Mouse (Mus musculus) liver, adult (tissue): ENCODE results near the gene Ramp1.

Experiments
- GATA4 ChIP-seq: IDR thresholded peaks from 2 replicates; pipeline ENCODE4 v1.6.1; 2014; ENCODE audit warnings: mild to moderate bottlenecking, low read length; ENCODE audit not compliant: insufficient replicate concordance

Ramp1 gene

GRCm38 (mm10) chr1:91215264-91215663 is 35.6 kb downstream of the Ramp1 start:
- TF ChIP-seq GATA4, result no peak

GRCm38 (mm10) chr1:91215981-91216380 is 36.4 kb downstream of the Ramp1 start:
- no peak for TF ChIP-seq GATA4

- TF ChIP-seq GATA4, result no peak
These were observed 37.1 kb downstream of the Ramp1 start for GRCm38 (mm10) chr1:91216504-91217267.

GRCm38 (mm10) chr1:91219641-91220321 is 40.2 kb downstream of the Ramp1 start:
- TF ChIP-seq GATA4, result no peak

GRCm38 (mm10) chr1:91220322-91220672 is 40.7 kb downstream of the Ramp1 start:
- TF ChIP-seq GATA4, result no peak

- TF ChIP-seq GATA4, result no peak
These were observed 46.9 kb downstream of the Ramp1 start for GRCm38 (mm10) chr1:91226562-91226961.

GRCm38 (mm10) chr1:91227381-91228054 is 47.9 kb downstream of the Ramp1 start:
- no peak for TF ChIP-seq GATA4

- TF ChIP-seq GATA4, result no peak
These were observed 51.5 kb downstream of the Ramp1 start for GRCm38 (mm10) chr1:91231142-91231541.

- TF ChIP-seq GATA4, result no peak
These were observed 52.3 kb downstream of the Ramp1 start for GRCm38 (mm10) chr1:91231896-91232295.

GRCm38 (mm10) chr1:91235395-91235794 is 55.8 kb downstream of the Ramp1 start:
- no peak for TF ChIP-seq GATA4

GRCm38 (mm10) chr1:91237676-91238075 is 58.1 kb downstream of the Ramp1 start:
- TF ChIP-seq GATA4, result no peak

GRCm38 (mm10) chr1:91239112-91239511 is 59.5 kb downstream of the Ramp1 start:
- no peak for TF ChIP-seq GATA4

GRCm38 (mm10) chr1:91239800-91240199 is 60.2 kb downstream of the Ramp1 start:
- TF ChIP-seq GATA4, result no peak

- no peak for TF ChIP-seq GATA4
These were observed 61.1 kb downstream of the Ramp1 start for GRCm38 (mm10) chr1:91240685-91241084.

- no peak for TF ChIP-seq GATA4
These were observed 61.6 kb downstream of the Ramp1 start for GRCm38 (mm10) chr1:91241249-91241648.

GRCm38 (mm10) chr1:91248242-91248641 is 68.6 kb downstream of the Ramp1 start:
- no peak for TF ChIP-seq GATA4
